Mouse (Mus musculus) naive thymus-derived CD4-positive, alpha-beta T cell, adult 2 months (primary cell): ENCODE data around the gene Ddx20.
A peak's percentile ranks its signal among the peaks of the same experiment; 100 is the strongest.
"Not testable (repeated sequence)": the region's sequence is repeated elsewhere in the genome, so short reads cannot be mapped to it uniquely, and the experiment has no call there.

Experiments used
- DNase-seq: peaks from one replicate; pipeline ENCODE4 v3.0.0-alpha.2; 2011; ENCODE audit warnings: low read depth

Ddx20 gene

DNA sequence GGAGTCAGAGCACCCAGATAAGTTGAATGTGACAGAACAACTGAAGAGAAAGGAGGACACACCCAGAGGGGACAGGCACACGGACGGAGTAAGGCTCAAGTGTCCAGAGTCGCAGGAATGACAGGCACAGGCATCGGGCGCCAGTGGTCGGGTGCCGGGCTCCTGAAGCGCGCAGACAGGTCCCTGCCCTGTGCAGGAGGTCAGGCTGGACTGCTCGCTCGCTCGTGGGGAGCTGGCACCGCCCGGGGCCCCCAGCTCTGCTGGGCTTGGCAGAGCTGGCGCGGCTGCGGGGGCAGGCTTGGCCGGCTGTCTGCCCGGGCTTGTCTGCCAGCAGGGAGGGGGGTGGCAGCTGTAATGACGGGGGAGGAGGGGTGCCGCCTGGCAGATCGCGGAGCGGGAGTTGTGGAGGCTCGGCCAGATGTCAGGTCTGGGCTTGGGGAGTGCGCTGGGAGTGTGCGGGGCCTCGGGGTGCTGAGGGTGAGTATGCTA is 17.7 kb upstream of the Ddx20 start:
- peak; percentile 36 for DNase-seq

DNA sequence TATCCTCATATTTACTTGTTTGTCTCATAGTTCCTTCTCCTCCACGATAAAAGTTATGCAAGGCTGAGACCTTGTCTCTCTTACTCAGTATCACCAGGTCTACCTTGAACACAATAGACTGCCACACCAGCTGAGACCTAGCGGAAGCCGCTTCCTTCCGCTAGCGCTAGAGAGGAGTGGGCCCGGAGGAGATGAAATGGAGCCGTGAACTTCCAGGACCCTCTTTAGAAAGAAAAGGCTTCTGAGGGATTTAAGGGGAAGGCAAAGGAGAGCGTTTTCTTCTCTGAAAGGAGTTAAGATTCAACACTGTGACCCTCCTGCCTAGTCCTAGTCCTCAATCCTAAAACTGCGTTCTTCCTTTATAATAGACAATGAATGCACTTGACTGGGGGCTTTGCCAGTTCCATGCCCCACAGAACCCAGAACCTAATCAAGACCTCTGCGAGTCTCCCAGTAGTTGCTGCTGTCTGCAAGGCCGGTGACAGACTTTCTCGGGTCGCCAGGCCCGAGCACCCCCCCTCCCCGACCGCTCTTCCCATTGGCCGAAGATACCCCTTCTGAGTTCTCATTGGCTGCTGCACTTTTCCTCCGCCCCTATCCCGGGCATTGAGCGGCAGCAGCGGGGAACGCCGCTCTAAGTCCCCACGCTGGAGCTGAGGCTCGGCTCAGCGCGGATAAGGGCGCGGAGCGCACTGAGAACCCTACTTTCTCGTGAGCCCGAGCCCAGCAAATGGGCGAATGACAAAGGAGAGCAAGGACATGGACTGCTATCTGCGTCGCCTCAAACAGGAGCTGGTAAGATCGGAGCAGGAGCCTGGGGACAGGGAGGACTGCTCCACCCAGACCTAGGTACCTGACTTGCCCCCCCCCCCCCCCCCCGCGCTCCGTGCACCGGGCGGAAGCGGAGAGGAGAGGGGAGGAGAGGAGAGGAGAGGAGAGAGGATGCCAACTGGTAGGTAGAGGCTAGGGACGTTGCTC is 16.9 kb upstream of the Ddx20 start, which contains the start of gene Inka2:
TSS of gene Inka2 (plus strand) at position 569 of the 978 bp plus-strand sequence.
- peak; percentile 85 for DNase-seq

GRCm38 (mm10) chr3:105703571-105703970 is 16.2 kb upstream of the Ddx20 start:
- DNase-seq: no peak

- DNase-seq: no peak
These were observed 14.0 kb upstream of the Ddx20 start for GRCm38 (mm10) chr3:105701399-105701798.

DNA sequence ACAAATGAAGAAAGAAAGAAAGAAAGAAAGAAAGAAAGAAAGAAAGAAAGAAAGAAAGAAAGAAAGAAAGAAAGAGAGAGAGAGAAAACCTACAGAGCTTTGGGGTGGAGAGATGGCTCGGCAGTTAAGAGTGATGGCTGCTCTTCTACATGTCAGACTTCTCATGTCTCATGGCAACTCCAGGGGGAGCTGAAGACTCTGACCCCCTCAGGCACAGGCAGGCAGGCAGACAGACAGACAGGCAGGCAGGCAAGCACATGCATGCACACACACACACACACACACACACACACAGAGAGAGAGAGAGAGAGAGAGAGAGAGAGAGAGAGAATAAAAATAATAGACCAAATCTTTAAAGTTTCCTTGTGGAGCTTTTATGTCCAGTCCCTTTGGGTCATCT is 13.4 kb upstream of the Ddx20 start:
- not testable (repeated sequence) for DNase-seq

DNA sequence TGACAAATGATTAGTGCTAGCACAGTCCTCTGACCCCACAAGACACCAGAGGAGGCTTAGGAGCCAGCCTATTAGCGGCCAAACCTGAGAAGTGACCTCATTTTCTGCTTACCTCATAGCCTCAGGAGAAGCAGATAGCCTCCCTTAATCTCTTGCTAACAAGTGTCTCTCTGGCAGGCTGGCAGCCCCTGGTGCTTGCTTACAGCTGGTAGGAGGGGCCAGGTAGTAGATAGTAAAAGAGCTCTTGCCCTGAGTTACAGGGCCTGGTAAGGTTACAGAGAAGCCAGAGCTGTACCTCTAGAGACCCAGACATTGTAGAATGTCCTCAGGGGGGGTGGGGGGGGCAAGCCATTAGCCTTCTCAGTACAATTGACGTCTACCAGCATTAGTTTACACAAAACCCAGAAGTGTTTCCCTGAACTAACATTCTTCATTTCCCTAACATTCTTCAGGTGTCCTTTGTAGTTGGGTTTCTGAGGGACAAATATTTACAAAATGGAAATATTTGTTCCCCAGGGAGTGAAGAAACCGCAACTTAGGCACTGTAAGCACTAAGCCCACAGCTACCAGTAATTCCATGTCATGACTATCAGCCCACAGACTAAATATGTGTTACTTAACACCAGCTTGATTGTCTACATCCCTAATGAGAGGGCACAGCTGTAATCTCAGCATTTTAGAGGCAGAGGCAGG is 12.0 kb upstream of the Ddx20 start:
- DNase-seq: no peak

- no peak for DNase-seq
These were observed 10.9 kb upstream of the Ddx20 start for GRCm38 (mm10) chr3:105698311-105698710.

- DNase-seq: no peak
These were observed 9.7 kb upstream of the Ddx20 start for GRCm38 (mm10) chr3:105697148-105697441.

DNA sequence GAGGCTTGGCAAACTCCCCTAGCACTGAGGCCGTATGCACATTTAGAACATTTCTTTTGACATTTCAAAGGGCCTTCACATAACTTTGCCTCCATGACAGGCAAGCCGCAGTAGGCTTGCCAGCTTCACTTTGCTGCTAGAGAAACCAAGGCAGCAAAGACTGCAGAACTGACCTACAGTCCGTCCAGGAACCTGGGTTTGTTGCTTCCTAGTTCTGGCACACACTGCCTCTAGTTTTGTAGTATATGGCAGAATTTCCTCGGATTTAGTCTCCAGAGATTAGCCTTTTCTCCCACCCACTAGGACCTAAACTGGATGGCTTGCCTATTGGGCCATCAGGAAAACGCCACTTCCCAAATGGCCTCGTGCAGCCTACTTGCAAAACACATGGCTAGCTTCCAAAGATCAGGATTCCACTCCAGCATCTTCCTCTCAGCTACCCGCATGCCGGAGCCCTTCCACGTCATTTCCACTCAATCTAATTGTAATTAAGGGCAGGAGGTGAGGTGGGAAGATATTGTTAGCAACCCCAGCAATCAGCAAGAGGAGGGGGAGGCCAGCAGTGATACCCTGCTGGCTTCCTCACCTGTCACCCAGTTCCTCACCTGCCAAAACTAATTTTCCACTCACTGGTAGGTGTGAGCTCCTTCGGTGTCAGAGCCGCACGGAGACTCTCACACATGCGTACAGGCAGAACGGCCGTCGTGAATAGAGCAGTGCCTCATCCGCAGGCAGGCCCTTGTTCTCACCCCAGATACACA is 9.2 kb upstream of the Ddx20 start:
- DNase-seq: no peak

DNA sequence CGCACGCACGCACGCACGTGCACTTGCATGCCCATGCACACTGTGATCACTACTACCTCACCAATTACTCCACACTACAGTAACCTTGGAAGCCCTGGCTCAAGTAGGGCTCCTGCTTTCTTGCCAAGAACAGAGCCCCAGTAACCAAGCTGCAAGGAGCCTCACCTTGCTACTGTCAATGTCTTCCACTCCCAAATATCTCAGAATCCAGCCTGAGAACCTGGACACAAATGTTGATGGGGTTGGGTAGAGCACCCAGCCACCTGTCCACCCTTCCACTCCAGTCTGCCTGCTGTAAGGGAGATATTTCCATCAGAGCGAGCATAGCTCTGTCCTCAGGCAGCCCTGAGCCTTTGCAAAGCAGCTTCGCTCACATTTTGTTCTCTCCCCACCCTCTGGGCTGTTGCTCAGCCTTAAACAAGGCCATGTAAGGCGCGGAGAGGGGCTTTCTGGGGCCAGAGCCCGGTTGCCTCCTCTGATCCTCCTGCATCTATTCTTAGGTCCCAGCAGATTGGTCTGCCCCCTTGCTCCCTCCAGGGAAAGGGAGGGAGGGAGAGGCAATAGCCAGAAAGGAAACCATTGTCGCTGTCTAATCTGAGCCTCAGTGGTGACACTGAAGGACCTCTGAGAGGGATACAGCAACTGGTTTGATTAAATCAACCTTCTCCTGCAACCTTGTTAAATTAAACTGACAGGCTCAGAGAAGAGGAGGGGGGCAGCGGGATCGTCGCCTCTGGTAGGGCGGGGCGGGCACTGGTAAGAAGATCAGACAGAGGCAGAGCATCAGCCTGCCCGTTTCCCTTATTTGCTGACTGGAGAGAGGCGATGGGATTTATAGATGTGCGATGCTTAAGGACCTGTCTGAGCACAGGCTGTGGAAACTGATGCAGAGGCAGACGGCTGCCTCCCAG is 8.4 kb upstream of the Ddx20 start:
- DNase-seq: no peak

- no peak for DNase-seq
These were observed 6.1 kb upstream of the Ddx20 start for GRCm38 (mm10) chr3:105693327-105694080.

DNA sequence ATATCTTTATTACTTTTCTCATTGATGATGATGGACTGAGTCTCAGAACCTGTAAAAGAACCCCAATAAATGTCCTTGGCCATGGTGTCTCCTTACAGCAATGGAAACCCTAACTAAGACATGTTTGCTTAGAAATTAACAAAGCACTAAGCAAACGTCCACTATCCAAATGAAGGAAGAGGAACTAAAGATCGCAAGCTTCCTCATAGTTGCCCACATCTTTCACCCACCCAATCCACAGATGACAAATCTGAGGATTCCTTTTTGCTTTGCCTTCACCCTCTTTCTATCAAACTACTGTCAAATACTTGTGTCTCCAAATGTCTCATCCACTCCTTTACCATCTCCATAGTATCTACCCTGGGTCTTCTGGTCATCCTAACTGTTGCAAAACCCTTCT is 1.2 kb upstream of the Ddx20 start:
- no peak for DNase-seq

DNA sequence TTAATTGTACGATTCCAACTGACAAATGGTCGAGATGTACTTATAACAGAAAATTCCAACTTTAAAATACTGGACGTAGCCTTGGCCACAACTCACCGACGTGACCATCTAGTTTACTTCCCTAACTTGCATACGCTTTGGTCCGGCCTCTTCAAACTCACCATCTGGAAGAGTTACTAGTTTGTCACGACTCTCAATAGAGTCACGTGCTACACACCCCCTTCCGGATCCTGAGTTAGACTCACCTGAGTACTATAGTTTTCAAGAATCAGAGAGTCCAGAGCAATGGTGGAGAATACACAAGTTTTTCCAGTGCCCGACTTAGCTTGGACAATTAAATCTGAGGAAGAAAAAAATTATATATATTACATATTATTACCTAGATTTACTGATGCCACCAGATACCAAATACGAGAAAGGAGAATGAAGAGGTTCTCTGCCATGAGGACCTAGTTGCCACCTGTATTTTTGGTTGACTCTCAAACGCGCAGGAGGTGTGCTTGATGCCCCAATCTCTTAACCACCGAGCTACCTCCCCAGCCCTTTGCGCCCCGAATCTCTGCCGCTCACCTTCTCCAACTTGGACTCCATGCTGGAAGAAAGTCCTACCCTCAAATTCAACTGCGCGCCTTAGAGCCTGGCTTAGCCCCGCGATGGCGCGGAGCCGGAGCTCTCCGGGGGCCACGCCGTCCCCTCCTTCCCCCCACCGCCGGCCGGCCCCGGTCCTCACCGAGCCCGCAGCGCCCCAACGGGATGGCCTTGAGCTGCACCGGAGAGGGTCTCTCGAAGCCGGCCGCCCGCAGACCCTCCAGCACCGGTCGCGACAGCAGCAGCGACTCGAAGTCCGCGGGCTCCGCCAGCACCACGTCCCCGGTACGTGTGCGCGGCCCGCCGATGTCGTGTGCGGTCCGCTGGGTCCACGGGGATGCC is 715 bp downstream of the Ddx20 start:
- DNase-seq: peak; percentile 34

DNA sequence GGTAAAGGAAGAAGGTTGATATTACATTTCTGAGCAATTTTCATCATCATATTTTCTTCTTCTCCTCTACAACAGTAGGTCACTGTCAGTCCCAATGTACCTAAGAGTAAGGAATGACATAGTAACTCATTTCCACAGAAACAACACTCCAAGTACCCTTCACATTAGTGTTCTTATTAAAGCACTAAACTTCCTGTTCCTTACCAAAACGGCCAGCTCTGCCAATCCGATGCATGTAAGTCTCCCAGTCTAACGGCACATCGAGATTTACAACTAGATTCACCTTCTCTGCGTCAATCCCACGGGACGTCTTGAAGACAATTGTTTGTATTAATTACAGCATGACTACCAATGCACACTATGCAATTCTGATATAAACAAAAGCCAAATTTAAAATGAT is 7.0 kb downstream of the Ddx20 start:
- no peak for DNase-seq

DNA sequence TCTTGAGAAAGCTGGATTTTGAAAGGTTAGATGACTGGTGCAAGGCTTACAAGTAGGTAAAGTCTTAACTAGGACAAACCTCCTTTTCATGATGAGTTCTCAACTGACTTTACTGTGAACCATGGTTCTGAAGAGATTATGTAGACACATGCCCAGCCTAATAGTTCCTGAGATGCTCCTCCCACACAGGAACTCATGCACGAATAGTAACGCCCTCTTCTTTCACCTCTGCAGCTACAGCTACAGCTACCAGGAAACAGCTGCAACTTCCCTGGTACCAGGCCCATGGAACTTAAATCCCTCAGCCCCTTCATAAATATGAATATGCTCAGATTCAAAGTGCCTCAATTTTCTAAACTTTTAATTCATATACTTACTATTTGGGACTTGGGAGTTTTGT is 11.4 kb downstream of the Ddx20 start:
- no peak for DNase-seq

DNA sequence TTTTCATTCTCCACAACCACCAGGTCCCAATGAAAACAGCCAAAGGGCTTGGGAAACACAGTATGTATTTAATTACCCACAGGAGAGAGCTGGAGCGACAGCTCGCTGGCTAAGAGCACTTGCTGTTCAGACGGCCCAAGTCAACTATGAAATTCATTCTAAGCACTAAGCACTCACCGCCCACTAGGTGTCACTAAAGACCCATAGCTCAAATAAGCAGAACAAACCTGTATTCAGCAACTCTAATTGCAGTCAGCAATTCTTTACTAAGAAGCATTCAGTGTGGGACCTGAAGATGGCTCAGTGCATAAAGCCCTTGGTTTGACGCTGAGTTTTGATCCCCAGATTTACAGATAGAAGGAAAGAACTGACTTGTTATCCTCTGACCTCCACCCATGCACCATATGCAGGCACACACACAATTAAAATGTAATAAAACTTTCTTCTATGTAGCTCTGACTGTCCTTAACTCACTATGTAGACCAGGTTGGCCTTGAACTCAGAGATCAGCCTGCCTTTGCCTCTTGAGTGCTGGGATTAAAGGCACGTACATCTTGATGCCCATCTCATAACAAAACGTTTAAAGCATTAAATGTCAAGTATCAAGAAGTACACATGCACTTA is 12.7 kb downstream of the Ddx20 start:
- peak; percentile 91 for DNase-seq

GRCm38 (mm10) chr3:105670801-105671200 is 16.6 kb downstream of the Ddx20 start:
- no peak for DNase-seq

- DNase-seq: no peak
These were observed 17.6 kb downstream of the Ddx20 start for GRCm38 (mm10) chr3:105669776-105670175.

- DNase-seq: no peak
These were observed 19.2 kb downstream of the Ddx20 start for GRCm38 (mm10) chr3:105668161-105668560.
